Mouse (Mus musculus) bone marrow, adult 2 months (tissue): ENCODE results near the gene Hoxa5.

Source experiments
- CTCF ChIP-seq: fragments of 200-500 bp; IDR thresholded peaks from 2 replicates; pipeline ENCODE4 v1.5.1; 2011; ENCODE audit warnings: low read length, control low read depth; ENCODE audit not compliant: control insufficient read depth, insufficient read depth
- POLR2A ChIP-seq: fragments of 200-500 bp; IDR thresholded peaks from 2 replicates; pipeline ENCODE4 v1.6.1; 2011; ENCODE audit warnings: low read depth, mild to moderate bottlenecking, control low read depth, low read length, borderline replicate concordance; ENCODE audit not compliant: control insufficient read depth

DNA sequence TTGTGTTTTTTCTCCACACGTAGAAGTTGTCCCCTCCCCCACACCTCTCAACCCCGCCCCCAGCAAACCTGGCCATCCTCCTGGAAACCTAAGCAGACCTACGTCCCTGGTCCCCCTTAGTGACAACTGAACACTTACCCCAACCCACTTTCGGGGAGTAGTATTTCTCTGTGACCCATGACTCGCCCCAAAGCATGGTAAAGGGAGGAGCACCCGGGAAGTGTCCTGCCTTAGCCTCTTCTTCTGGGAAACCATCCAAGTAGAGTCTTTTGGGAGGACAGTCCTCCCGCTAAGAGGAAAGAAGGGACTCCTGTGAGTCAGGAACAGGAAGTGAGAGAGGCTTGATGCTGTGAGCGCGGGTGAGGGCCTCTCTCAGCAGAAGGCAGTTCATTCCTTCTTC is 44.4 kb downstream of the Hoxa5 start:
- TF ChIP-seq CTCF = no peak
- TF ChIP-seq POLR2A = no peak
